Mouse (Mus musculus) testis, adult 2 months (tissue): Measurements from ENCODE around the gene Pole4. TPM values are rescaled to one million over a fixed set of nuclear protein-coding genes. Genes with fewer than 3 reads are reported as not detected.

Experiments used
- H3K27ac ChIP-seq: fragments of 200-500 bp; 2 replicates; pipeline ENCODE4 v1.5.1; 2012; ENCODE audit warnings: low read depth, low read length; ENCODE audit not compliant: control insufficient read depth, insufficient read depth
- H3K27me3 ChIP-seq: fragments of 200-500 bp; 2 replicates; pipeline ENCODE4 v1.6.1; 2012; ENCODE audit warnings: mild to moderate bottlenecking, low read length, moderate library complexity; ENCODE audit not compliant: control insufficient read depth, insufficient read depth
- H3K36me3 ChIP-seq: fragments of 200-500 bp; 2 replicates; pipeline ENCODE4 v1.6.1; 2012; ENCODE audit warnings: mild to moderate bottlenecking, low read length; ENCODE audit not compliant: control insufficient read depth, insufficient read depth
- H3K4me1 ChIP-seq: fragments of 200-500 bp; 2 replicates; pipeline ENCODE4 v1.6.1; 2012; ENCODE audit warnings: low read length; ENCODE audit not compliant: control insufficient read depth, insufficient read depth
- H3K4me3 ChIP-seq: fragments of 200-500 bp; 2 replicates; pipeline ENCODE4 v1.5.1; 2012; ENCODE audit warnings: low read depth, mild to moderate bottlenecking, low read length, moderate library complexity, mixed read lengths; ENCODE audit not compliant: control insufficient read depth
- CTCF ChIP-seq: fragments of 200-500 bp; IDR thresholded peaks from 2 replicates; pipeline ENCODE4 v1.5.1; 2012; ENCODE audit warnings: low read depth, mild to moderate bottlenecking, inconsistent platforms, low read length, moderate library complexity; ENCODE audit not compliant: control insufficient read depth, insufficient read depth, insufficient replicate concordance
- POLR2A ChIP-seq: fragments of 200-500 bp; IDR thresholded peaks from 2 replicates; pipeline ENCODE4 v1.6.1; 2012; ENCODE audit warnings: low read depth, mild to moderate bottlenecking, inconsistent platforms, low read length, moderate library complexity; ENCODE audit not compliant: control insufficient read depth
- polyA plus RNA-seq: library from polyadenylated mRNA; depleted of rRNA; stranded (reverse); fragments of >200 nt; gene quantifications from 2 replicates; pipeline ENCODE4 v1.2.3, GENCODE M21; 2012

Gene Pole4
- polyA plus RNA-seq, 1 experiment: 11.6 TPM

DNA sequence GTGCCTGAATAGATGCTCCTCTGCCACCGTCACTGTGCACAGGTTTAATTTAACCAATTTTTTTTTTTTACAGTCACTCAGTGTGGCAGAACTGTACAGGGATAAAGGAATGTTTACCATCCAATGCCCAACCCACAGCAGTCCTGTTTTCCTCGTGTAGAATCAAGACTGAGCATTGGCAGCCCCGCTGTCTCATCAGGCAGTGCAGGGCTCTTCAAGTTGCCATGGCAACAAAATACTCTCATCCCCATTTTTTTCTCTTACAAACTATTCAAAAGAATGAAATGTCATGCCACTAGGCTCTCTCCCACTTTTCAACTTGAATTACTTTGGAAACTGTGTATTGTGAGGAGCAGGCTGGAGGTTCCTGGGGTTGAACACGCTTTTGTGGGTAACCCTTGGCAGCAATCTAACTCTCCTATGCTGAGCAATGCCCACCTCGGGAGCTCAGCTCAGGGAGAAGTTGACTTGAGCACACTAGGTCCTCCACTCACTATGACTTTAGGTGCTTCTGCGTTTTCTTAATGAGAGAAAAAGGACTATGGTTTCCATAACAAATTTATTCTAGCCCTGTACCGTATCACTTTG is 95.7 kb downstream of the Pole4 start:
- H3K27me3 ChIP-seq: no peaks in the 10 kb centered on the region
- TF ChIP-seq CTCF (no peak), POLR2A (no peak)
- no peaks in the 10 kb centered on the region; the same call in none of the 2 replicates for H3K4me1 ChIP-seq
- no peak overlapping the region for H3K4me3 ChIP-seq
- H3K36me3 ChIP-seq: no peaks in the 10 kb centered on the region
- H3K27ac ChIP-seq: no peak overlapping the region

DNA sequence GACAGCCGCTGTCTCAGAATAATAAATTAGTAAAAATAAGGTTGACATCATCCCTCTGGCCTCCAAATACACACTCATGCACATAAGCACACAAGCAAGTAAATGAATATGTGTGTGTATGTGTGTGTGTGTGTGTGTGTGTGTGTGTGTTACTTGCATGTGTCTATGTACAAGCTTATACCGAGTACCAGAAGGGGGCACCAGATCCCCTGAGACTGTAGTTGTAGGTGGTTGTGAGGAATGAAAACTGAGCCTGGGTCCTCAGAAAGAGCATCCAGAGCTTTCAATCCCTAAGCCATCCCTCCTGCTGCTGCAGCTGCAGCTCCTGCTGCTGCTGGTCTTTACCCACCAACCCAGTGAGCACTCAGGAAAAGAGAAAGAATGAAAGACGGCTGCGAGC is 96.4 kb downstream of the Pole4 start:
- Histone ChIP-seq H3K4me1 (no peaks in the 10 kb centered on the region; the same call in none of the 2 replicates), H3K4me3 (no peak overlapping the region), H3K36me3 (no peaks in the 10 kb centered on the region), H3K27me3 (no peaks in the 10 kb centered on the region), H3K27ac (no peak overlapping the region)
- TF ChIP-seq CTCF (no peak), POLR2A (no peak)

DNA sequence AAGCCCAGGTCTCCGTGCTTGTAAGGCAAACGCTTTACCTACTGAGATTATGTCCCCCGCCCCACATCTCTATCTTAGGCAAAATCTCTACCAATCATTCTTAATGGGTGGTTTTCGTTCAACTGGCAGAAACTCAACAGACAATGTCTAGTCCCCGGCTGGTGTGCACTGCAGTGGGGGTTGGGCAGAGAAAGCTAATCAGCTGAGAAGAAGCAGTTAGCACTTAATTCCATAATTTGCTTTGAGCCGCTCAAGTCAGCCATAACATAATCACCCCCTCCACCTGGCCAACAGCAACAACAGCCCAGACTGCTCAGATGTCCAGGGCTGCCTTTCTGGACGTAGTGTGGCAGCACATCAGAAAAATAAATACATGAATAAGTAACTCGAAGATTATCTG is 100.4 kb downstream of the Pole4 start:
- Histone ChIP-seq H3K4me1 (no peaks in the 10 kb centered on the region), H3K4me3 (no peak overlapping the region), H3K27ac (no peak overlapping the region), H3K36me3 (no peaks in the 10 kb centered on the region), H3K27me3 (no peaks in the 10 kb centered on the region)
- TF ChIP-seq CTCF (no peak), POLR2A (no peak)

DNA sequence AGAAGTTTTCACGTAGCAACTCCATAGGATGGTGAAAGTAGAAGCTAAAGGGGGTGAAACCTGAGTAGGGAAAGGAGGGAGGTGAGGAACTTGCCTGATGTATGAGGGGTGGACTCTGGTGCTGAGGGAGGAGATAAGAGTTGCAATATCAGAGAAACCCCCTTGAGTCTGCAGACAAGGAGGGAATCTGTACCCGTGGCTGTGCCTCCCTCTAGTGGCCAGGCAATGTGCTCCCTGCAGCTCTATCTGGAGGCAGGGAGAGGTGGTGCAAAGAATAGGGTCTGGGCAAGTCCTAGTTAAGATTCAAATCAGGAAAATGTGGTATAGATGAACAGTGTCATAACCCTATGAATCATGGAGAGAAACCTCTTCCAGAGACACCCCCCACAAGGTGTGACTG is 101.5 kb downstream of the Pole4 start:
- Histone ChIP-seq H3K4me3 (no peak overlapping the region), H3K4me1 (no peaks in the 10 kb centered on the region), H3K36me3 (no peaks in the 10 kb centered on the region), H3K27me3 (no peaks in the 10 kb centered on the region), H3K27ac (no peak overlapping the region)
- TF ChIP-seq POLR2A (no peak), CTCF (peak; percentile 52; the same call in 1 of the 2 replicates)

DNA sequence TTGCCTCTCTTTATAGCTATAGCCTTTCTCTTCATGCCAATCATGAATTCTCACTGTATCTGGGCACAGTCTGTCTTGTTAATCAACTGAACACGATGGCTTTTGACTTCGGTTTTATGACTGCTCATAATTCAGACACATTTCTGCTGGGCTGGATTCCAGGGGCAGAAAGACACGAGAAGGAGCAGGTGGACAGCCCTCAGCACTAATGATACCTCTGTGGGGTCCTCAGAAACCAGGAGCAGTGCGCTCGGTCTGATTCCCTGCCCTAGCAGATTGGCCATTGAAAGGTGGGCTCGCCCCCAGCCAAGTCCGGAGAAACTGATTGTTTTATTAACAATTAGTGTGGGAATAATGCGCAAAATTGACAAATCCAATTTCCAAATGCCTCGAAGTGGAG is 101.9 kb downstream of the Pole4 start:
- TF ChIP-seq CTCF: no peak
- TF ChIP-seq POLR2A: no peak
- no peaks in the 10 kb centered on the region for H3K27me3 ChIP-seq
- H3K4me3 ChIP-seq: no peak overlapping the region
- no peak overlapping the region for H3K27ac ChIP-seq
- no peaks in the 10 kb centered on the region for H3K4me1 ChIP-seq
- H3K36me3 ChIP-seq: no peaks in the 10 kb centered on the region

DNA sequence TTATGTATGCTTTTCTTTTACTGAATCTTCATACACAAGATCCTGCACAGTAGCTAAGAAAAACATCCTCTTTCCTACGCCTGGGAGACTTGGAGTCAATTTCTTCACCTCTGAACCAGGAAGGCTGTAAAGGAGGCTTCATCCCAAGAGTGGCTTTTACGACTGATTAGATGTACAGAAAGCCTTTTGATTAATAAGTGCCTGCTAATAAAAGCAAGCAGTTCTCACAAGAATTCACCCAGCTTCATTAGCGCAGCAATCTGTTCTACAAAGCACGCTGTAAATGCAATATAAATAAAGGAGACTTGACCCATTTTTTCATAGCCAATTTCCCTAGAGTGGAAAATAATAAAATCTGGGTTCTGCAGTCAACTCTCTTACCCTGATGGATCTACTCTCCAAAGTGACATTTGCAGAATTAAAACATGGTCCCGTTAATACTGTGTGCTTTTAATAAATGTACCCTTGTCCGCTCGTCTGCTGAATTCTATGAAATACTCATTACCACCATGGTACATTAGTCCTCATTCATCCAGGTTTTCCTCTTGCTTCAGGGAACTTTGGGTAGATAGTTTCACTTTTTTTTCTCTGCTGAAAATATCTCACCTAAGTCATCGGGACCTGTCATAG is 109.6 kb downstream of the Pole4 start:
- Histone ChIP-seq H3K4me1 (no peaks in the 10 kb centered on the region), H3K27ac (no peak overlapping the region), H3K4me3 (no peak overlapping the region), H3K36me3 (no peaks in the 10 kb centered on the region), H3K27me3 (no peaks in the 10 kb centered on the region)
- TF ChIP-seq CTCF: no peak
- no peak for TF ChIP-seq POLR2A

DNA sequence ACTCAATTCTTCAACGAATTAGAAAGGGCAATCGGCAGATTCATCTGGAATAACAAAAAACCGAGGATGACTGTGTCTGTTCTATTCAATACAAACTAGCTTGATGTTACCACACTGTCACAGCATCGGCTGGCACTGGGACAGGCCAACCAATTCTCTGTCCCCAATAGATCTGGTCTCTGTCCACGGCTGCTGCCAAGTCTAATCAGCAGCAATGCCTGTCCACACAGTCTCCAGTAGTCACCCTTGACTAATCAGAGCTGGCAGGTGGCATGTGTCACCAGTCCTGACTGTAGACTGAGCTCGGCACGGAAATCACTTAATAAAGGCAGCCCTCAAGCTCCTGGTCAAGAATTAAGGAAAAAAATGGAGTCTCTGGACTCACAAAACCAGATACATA is 115.8 kb downstream of the Pole4 start:
- H3K4me1 ChIP-seq: no peaks in the 10 kb centered on the region
- H3K36me3 ChIP-seq: no peaks in the 10 kb centered on the region
- no peak overlapping the region for H3K27ac ChIP-seq
- no peaks in the 10 kb centered on the region for H3K27me3 ChIP-seq
- no peak for TF ChIP-seq CTCF
- no peak for TF ChIP-seq POLR2A
- H3K4me3 ChIP-seq: no peak overlapping the region
